Mouse (Mus musculus): ENCODE measurements at regions not wholly inside any gene's neighbourhood (a gene's known extent, or its start where the extent isn't known, plus 50 kb on each side); places are given as distances from the start of the nearest gene placed in this dataset.

- DNase-seq = peak; percentile 70
- intact Hi-C loops (cut with DNase I) = no loop called here
Observed at GRCm38 (mm10) chr9:100194604-100195444, 291.8 kb downstream of the Il20rb start.

GRCm38 (mm10) chr9:100194158-100194557 is 292.4 kb downstream of the Il20rb start:
- intact Hi-C loops (cut with DNase I) = no loop called here
- no peak for DNase-seq

- intact Hi-C loops (cut with DNase I) = no loop called here
- no peak for DNase-seq
Observed at GRCm38 (mm10) chr9:100184081-100184480, 302.5 kb downstream of the Il20rb start.

GRCm38 (mm10) chr9:100176291-100176690 is 300.3 kb upstream of the Sox14 start:
- intact Hi-C loops (cut with DNase I) = no loop called here
- no peak for DNase-seq

- intact Hi-C loops (cut with DNase I) = no loop called here
- DNase-seq = no peak
Observed at GRCm38 (mm10) chr9:100166256-100166655, 290.3 kb upstream of the Sox14 start.

GRCm38 (mm10) chr9:100161961-100162360 is 286.0 kb upstream of the Sox14 start:
- DNase-seq = no peak
- intact Hi-C loops (cut with DNase I) = no loop called here

All from left cerebral cortex, postnatal 4 days (tissue).